Mouse (Mus musculus): ENCODE data around the gene Otop3. TPM values are rescaled to one million over a fixed set of nuclear protein-coding genes. Genes with fewer than 3 reads are reported as not detected.

The Otop3 gene
- total RNA-seq, 4 experiments from 2014 or later = not detected

- DNase-seq (ENCODE audit: low spot score in 2 of 2) = no peak
Observed at GRCm38 (mm10) chr11:115318245-115319027, 16.1 kb upstream of the Otop3 start.

GRCm38 (mm10) chr11:115319704-115320383 lies 14.7 kb upstream of the Otop3 start:
- peak; percentile 20 to 46 for DNase-seq (ENCODE audit: low spot score in 2 of 2)

- DNase-seq (ENCODE audit: low spot score in 2 of 2) = no peak
Observed at GRCm38 (mm10) chr11:115321906-115322693, 12.4 kb upstream of the Otop3 start, which contains the start of gene Ush1g. Gene Ush1g, minus strand, starts transcription at chr11:115322041.

- DNase-seq (ENCODE audit: low spot score in 2 of 2) = no peak
Observed at GRCm38 (mm10) chr11:115323354-115323753, 11.2 kb upstream of the Otop3 start.

GRCm38 (mm10) chr11:115326730-115327129 lies 7.8 kb upstream of the Otop3 start:
- DNase-seq (ENCODE audit: low spot score in 2 of 2) = no peak

GRCm38 (mm10) chr11:115329339-115329738 lies 5.2 kb upstream of the Otop3 start:
- DNase-seq (ENCODE audit: low spot score in 2 of 2) = no peak

- no peak for DNase-seq (ENCODE audit: low spot score in 2 of 2)
Observed at GRCm38 (mm10) chr11:115335223-115335622, 692 bp downstream of the Otop3 start.

GRCm38 (mm10) chr11:115336115-115336514 lies 1.6 kb downstream of the Otop3 start:
- no peak for DNase-seq (ENCODE audit: low spot score in 2 of 2)

- no peak for DNase-seq (ENCODE audit: low spot score in 2 of 2)
Observed at GRCm38 (mm10) chr11:115337350-115337749, 2.8 kb downstream of the Otop3 start.

GRCm38 (mm10) chr11:115337826-115338225 lies 3.3 kb downstream of the Otop3 start:
- no peak for DNase-seq (ENCODE audit: low spot score in 2 of 2)

GRCm38 (mm10) chr11:115341246-115341645 lies 6.7 kb downstream of the Otop3 start:
- DNase-seq (ENCODE audit: low spot score in 2 of 2) = no peak

GRCm38 (mm10) chr11:115341866-115342265 lies 7.3 kb downstream of the Otop3 start:
- no peak for DNase-seq (ENCODE audit: low spot score in 2 of 2)

- DNase-seq (ENCODE audit: low spot score in 2 of 2) = no peak
Observed at GRCm38 (mm10) chr11:115344967-115345366, 10.4 kb downstream of the Otop3 start.

GRCm38 (mm10) chr11:115345515-115345914 lies 11.0 kb downstream of the Otop3 start:
- no peak for DNase-seq (ENCODE audit: low spot score in 2 of 2)

- no peak for DNase-seq (ENCODE audit: low spot score in 2 of 2)
Observed at GRCm38 (mm10) chr11:115348681-115349248, 14.2 kb downstream of the Otop3 start.

GRCm38 (mm10) chr11:115349976-115350375 lies 15.4 kb downstream of the Otop3 start:
- no peak for DNase-seq (ENCODE audit: low spot score in 2 of 2)

- no peak for DNase-seq (ENCODE audit: low spot score in 2 of 2)
Observed at GRCm38 (mm10) chr11:115353375-115353774, 18.8 kb downstream of the Otop3 start.

- DNase-seq (ENCODE audit: low spot score in 2 of 2) = peak in 1 of 2 experiments; percentile 28
Observed at GRCm38 (mm10) chr11:115354183-115354582, 19.7 kb downstream of the Otop3 start.

- peak; percentile 36 to 38 for DNase-seq (ENCODE audit: low spot score in 2 of 2)
Observed at GRCm38 (mm10) chr11:115358468-115358867, 23.9 kb downstream of the Otop3 start.

GRCm38 (mm10) chr11:115359293-115359692 lies 24.8 kb downstream of the Otop3 start:
- DNase-seq (ENCODE audit: low spot score in 2 of 2) = no peak

- no peak for DNase-seq (ENCODE audit: low spot score in 2 of 2)
Observed at GRCm38 (mm10) chr11:115359726-115360125, 25.2 kb downstream of the Otop3 start.

Data from gastrocnemius, adult 8-10 months (tissue).